Comparison of ENCODE assay signal across 8 mouse cellular contexts in the genomic region with DNA sequence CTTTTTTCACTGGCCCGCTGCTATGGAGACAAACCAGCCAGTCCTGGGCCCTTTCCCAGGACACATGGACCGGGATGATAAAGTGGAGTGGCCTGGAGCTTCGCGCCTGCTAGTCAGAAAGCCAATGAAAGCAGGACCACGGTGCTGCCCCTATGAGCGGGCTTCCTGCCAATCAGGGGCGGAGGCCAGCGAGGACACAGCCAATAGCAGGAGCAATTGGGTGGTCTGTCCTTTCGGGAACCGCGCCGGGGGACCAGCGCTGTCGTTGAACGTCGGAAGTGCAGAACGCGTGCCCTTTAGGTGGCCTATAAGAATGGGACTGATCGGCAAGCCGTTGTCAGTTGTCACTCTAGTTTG. TPM values are rescaled to one million over a fixed set of nuclear protein-coding genes. Genes with fewer than 3 reads are reported as not detected.
DNase-seq lines count a peak whose midpoint lies in the region; ATAC-seq and TF ChIP-seq lines count a peak whose summit lies in the region.

No protein-coding gene starts in this region.

- no peak for TF ChIP-seq POLR2A in CH12.LX (IDR thresholded peaks at IDR 0.05; ENCODE audit: low read depth, low read length)
- no peak for TF ChIP-seq POLR2A in brain, embryonic 14.5 days (IDR thresholded peaks at IDR 0.05; ENCODE audit: borderline replicate concordance, extremely low read depth, insufficient read depth, insufficient read length, poor library complexity, severe bottlenecking)

- peaks cover 4 to 32% of the 10 kb centered on the region in 2 experiments for H3K36me3 ChIP-seq in CH12.LX (replicated peaks in 1 of 2; ENCODE audit: control insufficient read depth in 1 of 2, insufficient read depth in 1 of 2, low read length in 1 of 2)
- H3K36me3 ChIP-seq in forebrain, embryonic 12.5 days (replicated peaks), result 0 out of 2 replicates have a peak, but pooled peaks cover 5% of the 10 kb centered on the region
- no peaks in the 10 kb centered on the region for H3K36me3 ChIP-seq in lung, embryonic 15.5 days

- peak overlapping the region; percentile 3; the same call in 1 of the 2 replicates for H3K4me2 ChIP-seq in CH12.LX (ENCODE audit: insufficient read depth, low read depth, poor library complexity, severe bottlenecking)
- H3K4me2 ChIP-seq in forebrain, embryonic 12.5 days, result peak overlapping the region; percentile 87
- H3K4me2 ChIP-seq in lung, embryonic 15.5 days, result peak overlapping the region; percentile 96

- no peak overlapping the region for H3K27ac ChIP-seq in CH12.LX (ENCODE audit: insufficient read depth, low read depth)
- peak overlapping the region; percentile 85 for H3K27ac ChIP-seq in forebrain, embryonic 12.5 days
- peak overlapping the region; percentile 70 for H3K27ac ChIP-seq in lung, embryonic 15.5 days

- H3K79me2 ChIP-seq in CH12.LX (replicated peaks; ENCODE audit: control insufficient read depth, extremely low read depth, insufficient read depth, poor library complexity, severe bottlenecking), result no peaks in the 10 kb centered on the region

- in situ Hi-C loops in CH12.LX (cut with MboI; ENCODE audit: low pct_ligation_motif_present, low pct_unique_long_range_greater_than_20kb, low sequenced_read_pairs), result no loop called here

- no peaks in the 10 kb centered on the region for H3K9me3 ChIP-seq in CH12.LX (replicated peaks; ENCODE audit: low read length)
- H3K9me3 ChIP-seq in forebrain, embryonic 12.5 days, result no peaks in the 10 kb centered on the region
- H3K9me3 ChIP-seq in lung, embryonic 15.5 days, result no peaks in the 10 kb centered on the region

- ATAC-seq in forebrain, embryonic 12.5 days (ENCODE audit: low FRiP score), result peak; percentile 58
- ATAC-seq in lung, embryonic 15.5 days (ENCODE audit: borderline replicate concordance, extremely low read depth, low FRiP score, low TSS enrichment), result peak; percentile 58

- intact Hi-C loops in heart, postnatal 14 days (cut with DNase I), result loop anchor here (5.0 kb wide), 1 partner anchor 122 kb away; no protein-coding TSS in a partner anchor

- no peak for TF ChIP-seq EP300 in CH12.LX (IDR thresholded peaks at IDR 0.05; ENCODE audit: low read length)

- H3K4me1 ChIP-seq in CH12.LX (ENCODE audit: control insufficient read depth in 1 of 2, insufficient read depth in 2 of 2), result peaks cover 6 to 35% of the 10 kb centered on the region in 2 experiments
- H3K4me1 ChIP-seq in forebrain, embryonic 12.5 days, result peaks cover 15% of the 10 kb centered on the region
- peaks cover 15% of the 10 kb centered on the region for H3K4me1 ChIP-seq in lung, embryonic 15.5 days

- no peak for TF ChIP-seq CTCF in CH12.LX (conservative IDR thresholded peaks at IDR 0.05 in 1 of 2, IDR thresholded peaks at IDR 0.05 in 1 of 2; ENCODE audit: low read depth in 2 of 2, low read length in 2 of 2)
- TF ChIP-seq CTCF in brain, embryonic 14.5 days (IDR thresholded peaks at IDR 0.05; ENCODE audit: borderline replicate concordance, extremely low read depth, insufficient read depth, insufficient read length), result no peak

- TF ChIP-seq RAD21 in CH12.LX (IDR thresholded peaks at IDR 0.05; ENCODE audit: low read depth, low read length), result no peak

- 2% methylated on average over 20 of the region's 20 CpGs for WGBS in forebrain, embryonic 12.5 days
- 3% methylated on average over 20 of the region's 20 CpGs for WGBS in lung, embryonic 15.5 days

- peak overlapping the region; percentile 31 to 89 (median 78) for H3K4me3 ChIP-seq in CH12.LX (replicated peaks in 1 of 3; ENCODE audit: low read depth in 2 of 3, low read length in 2 of 3, poor library complexity in 1 of 3)
- peak overlapping the region; percentile 62 for H3K4me3 ChIP-seq in forebrain, embryonic 12.5 days (replicated peaks)
- H3K4me3 ChIP-seq in lung, embryonic 15.5 days, result peak overlapping the region; percentile 59

- dilution Hi-C loops in CH12.LX (cut with MboI; ENCODE audit: extremely low pct_ligation_motif_present, extremely low pct_unique_long_range_greater_than_20kb, low sequenced_read_pairs), result no loop called here

- no peaks in the 10 kb centered on the region for H3K27me3 ChIP-seq in CH12.LX (replicated peaks)
- H3K27me3 ChIP-seq in forebrain, embryonic 12.5 days, result no peaks in the 10 kb centered on the region
- H3K27me3 ChIP-seq in lung, embryonic 15.5 days, result no peaks in the 10 kb centered on the region

- H3K9ac ChIP-seq in CH12.LX (ENCODE audit: insufficient read depth, low read depth), result no peak overlapping the region
- peak overlapping the region; percentile 80; the same call in 1 of the 2 replicates for H3K9ac ChIP-seq in forebrain, embryonic 12.5 days
- peak overlapping the region; percentile 28; the same call in 1 of the 2 replicates for H3K9ac ChIP-seq in lung, embryonic 15.5 days

- DNase-seq in CH12.LX (ENCODE audit: extremely low read depth), result no peak
- DNase-seq in brain, embryonic 14.5 days (ENCODE audit: low read depth), result peak; percentile 90
- peak; percentile 76 to 79 for DNase-seq in heart, postnatal 14 days
- peak; percentile 72 to 80 for DNase-seq in layer of hippocampus, adult 8-10 months (ENCODE audit: low spot score in 2 of 2)
- DNase-seq in ovary, adult 18-20 months (ENCODE audit: low spot score), result peak; percentile 89
- peak; percentile 32 to 47 for DNase-seq in thymus, postnatal 10 days (ENCODE audit: low spot score in 2 of 2)

TF ChIP-seq in CH12.LX, 34 proteins besides CTCF, POLR2A, EP300 and RAD21:
- TF ChIP-seq USF1 (IDR thresholded peaks at IDR 0.05; ENCODE audit: low read depth, low read length) (no peak), MAFK (IDR thresholded peaks at IDR 0.05; ENCODE audit: insufficient replicate concordance, low read length) (no peak), MAZ (IDR thresholded peaks at IDR 0.05; ENCODE audit: low read depth, low read length) (no peak), ZMIZ1 (IDR thresholded peaks at IDR 0.05; ENCODE audit: low read depth, low read length) (no peak), KAT2A (IDR thresholded peaks at IDR 0.05; ENCODE audit: insufficient replicate concordance, low read length) (no peak), MAX (IDR thresholded peaks at IDR 0.05; ENCODE audit: low read length) (no peak), RCOR1 (conservative IDR thresholded peaks at IDR 0.05; ENCODE audit: low read depth, low read length) (no peak), JUND (conservative IDR thresholded peaks at IDR 0.05; ENCODE audit: low read depth, low read length) (no peak), ZKSCAN1 (IDR thresholded peaks at IDR 0.05; ENCODE audit: borderline replicate concordance, low read depth, low read length) (no peak), TBP (conservative IDR thresholded peaks at IDR 0.05; ENCODE audit: low read depth, low read length) (no peak), E2F4 (IDR thresholded peaks at IDR 0.05; ENCODE audit: insufficient replicate concordance, low read depth, low read length) (no peak)

RNA-seq across cellular contexts. Expression of a gene that starts 0.7 kb away (rescaled TPM):
- 3.7 and 4.3 TPM in 2 replicates for total RNA-seq in CH12.LX (2012; rRNA removed)
- 2.8 and 3.3 TPM in 2 replicates for total RNA-seq in CH12.LX (2014; rRNA removed)
- polyA plus RNA-seq in CH12.LX (2012; ENCODE audit: insufficient read length, low read depth), result 2.6 and 2.8 TPM in 2 replicates
- 11.7 and 12.4 TPM in 2 replicates for polyA plus RNA-seq in brain, embryonic 14.5 days (2012; rRNA removed)
- polyA plus RNA-seq in forebrain, embryonic 12.5 days (2016; fragmentation: Nextera tagmentation; extraction: Ambion mirVana), result 7.5 and 7.7 TPM in 2 replicates
- total RNA-seq in heart, postnatal 14 days (2021), result 1 to 10 TPM; 1.6 to 3.4 TPM
- 10 to 100 TPM; 11.4 to 18.4 (median 12.8) TPM for total RNA-seq in layer of hippocampus, adult 8-10 months (2022)
- 5.8 and 6.5 TPM in 2 replicates for polyA plus RNA-seq in lung, embryonic 15.5 days (2015; fragmentation: Nextera tagmentation; extraction: Ambion mirVana)

RNA-seq across cellular contexts. Expression of a gene that starts 27.6 kb away (rescaled TPM):
- total RNA-seq in CH12.LX (2012; rRNA removed) (26.4 and 26.7 TPM in 2 replicates), CH12.LX (2014; rRNA removed) (19.3 and 20.1 TPM in 2 replicates)
- 31.6 and 34.4 TPM in 2 replicates for polyA plus RNA-seq in CH12.LX (2012; ENCODE audit: insufficient read length, low read depth)
- polyA plus RNA-seq in brain, embryonic 14.5 days (2012; rRNA removed), result 32.2 and 34.5 TPM in 2 replicates
- polyA plus RNA-seq in forebrain, embryonic 12.5 days (2016; fragmentation: Nextera tagmentation; extraction: Ambion mirVana), result 30.7 and 31.5 TPM in 2 replicates
- 10 to 100 TPM; 17.8 to 20.8 TPM for total RNA-seq in heart, postnatal 14 days (2021)
- 10 to 100 TPM; 48.9 to 51.9 (median 49.3) TPM for total RNA-seq in layer of hippocampus, adult 8-10 months (2022)
- polyA plus RNA-seq in lung, embryonic 15.5 days (2015; fragmentation: Nextera tagmentation; extraction: Ambion mirVana), result 27.1 and 27.7 TPM in 2 replicates

Comparison
In these comparisons a context has a peak if more than half of its experiments do, and no peak if none do; other contexts are left out.
1. H3K4me2 ChIP-seq: peak in every context shown above with its lines; median percentile 96 in lung, embryonic 15.5 days; 87 in forebrain, embryonic 12.5 days; 3 in CH12.LX.